Mouse (Mus musculus): ENCODE measurements around the gene Sik2.

GRCm38 (mm10) chr9:50965392-50965791 lies 43.5 kb downstream of the Sik2 start:
- TF ChIP-seq CTCF (IDR thresholded peaks at IDR 0.05; ENCODE audit: control insufficient read depth, insufficient read depth, low read length): no peak
- no peak for TF ChIP-seq POLR2A (IDR thresholded peaks at IDR 0.05; ENCODE audit: borderline replicate concordance, control insufficient read depth, low read depth, low read length)
